Mouse (Mus musculus) kidney, adult 8-10 months (tissue): ENCODE measurements around the gene Magoh.

Source experiments
- DNase-seq, 2 experiments: peaks; one replicate each; pipeline ENCODE4 v3.0.0; 2022

Gene Magoh

DNA sequence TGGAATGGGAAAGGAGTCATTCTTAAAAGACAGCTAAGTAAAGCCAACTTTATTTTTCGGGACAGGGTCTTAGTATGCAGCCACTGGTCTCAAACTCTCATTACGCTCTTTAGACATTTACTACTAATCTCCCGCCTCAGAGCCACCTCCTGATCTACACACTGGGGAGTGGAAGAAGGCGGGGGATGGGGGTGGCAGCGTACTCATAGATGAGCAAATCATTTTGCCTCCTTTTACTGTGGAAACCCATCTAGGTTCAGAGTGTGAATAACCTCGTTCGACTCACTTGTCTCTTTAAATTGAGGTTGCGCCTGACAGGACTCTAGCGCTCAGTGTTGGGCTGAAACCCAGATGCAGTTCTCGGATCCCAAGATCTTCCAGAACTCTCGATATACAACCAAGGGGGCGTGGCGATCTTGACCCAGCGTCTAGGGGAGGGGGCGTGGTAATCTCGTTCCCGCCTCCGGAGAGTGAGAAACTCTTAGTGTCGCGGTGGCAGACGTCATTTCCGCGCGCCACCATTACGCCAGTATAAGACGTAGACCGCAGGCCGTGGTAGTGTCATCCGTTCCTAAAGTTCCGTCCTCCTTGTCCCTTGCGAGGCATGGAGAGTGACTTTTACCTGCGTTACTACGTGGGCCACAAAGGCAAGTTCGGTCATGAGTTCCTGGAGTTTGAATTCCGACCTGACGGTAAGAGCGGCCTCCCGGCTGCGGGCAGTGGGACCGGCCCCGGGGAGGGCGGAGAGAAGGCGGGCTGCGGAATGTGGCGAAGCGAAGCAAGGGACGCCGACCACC lies at the start of gene Magoh:
TSS of gene Magoh (plus strand) at position 502 of the 797 bp plus-strand sequence.
- peak; percentile 95 to 98 for DNase-seq

DNA sequence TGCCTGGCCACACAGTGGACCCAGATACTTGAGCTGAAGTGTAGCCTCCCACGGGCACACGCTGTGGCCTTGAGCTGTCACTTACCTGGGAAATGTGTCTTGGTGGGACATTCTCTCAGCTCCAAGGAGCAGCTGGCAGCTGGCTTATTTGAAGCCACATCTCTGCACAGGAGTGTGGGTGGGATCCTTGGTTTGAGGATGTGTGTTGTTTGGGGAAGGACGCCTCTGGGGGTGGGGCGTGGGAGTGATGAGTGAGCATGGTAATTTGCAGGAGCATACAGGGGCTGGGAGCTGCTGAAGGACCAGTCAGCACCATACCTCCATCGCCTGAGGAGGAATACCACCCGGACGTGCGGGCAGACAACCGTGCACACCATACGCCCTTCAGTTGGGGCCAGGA lies 49.4 kb upstream of the Magoh start:
- DNase-seq: no peak

DNA sequence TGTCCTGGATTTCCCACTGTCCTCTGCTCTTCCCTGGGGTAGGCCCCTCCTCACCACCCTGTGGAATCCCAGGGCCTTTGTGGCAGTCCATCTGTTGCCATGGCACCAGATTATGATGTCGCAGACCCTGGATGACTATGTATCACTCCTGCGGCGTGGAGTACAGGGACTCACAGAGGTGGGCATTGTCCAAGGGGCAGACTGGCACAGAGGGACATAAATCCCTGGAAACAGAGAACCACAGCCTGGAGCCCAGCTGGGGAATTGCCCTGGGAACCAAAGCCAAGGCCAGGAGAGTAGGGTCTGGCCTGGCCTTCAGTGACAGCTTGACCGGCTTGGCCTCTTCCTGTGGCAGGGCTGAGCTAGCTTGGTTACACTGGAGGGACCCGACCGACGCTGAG lies 48.7 kb upstream of the Magoh start:
- DNase-seq: no peak

DNA sequence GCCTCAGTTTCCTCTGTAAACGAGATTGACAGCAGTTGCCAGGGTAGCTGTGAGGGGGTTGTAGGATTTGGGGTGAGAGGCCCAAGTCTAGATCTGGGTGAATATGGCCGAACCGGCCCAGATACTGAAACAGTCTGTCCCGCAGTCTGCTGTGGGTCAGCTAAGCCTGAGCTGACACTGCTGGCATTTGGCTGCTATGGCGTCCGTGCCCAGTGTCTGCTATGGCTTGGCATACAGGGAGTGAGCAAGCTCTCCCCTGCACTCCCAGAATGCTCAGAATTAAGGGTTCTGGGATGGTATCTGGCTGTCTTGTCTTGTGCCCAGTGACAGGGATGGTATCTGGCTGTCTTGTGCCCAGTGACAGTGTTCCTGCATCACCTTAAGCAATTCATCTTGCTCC lies 47.9 kb upstream of the Magoh start:
- DNase-seq: no peak

DNA sequence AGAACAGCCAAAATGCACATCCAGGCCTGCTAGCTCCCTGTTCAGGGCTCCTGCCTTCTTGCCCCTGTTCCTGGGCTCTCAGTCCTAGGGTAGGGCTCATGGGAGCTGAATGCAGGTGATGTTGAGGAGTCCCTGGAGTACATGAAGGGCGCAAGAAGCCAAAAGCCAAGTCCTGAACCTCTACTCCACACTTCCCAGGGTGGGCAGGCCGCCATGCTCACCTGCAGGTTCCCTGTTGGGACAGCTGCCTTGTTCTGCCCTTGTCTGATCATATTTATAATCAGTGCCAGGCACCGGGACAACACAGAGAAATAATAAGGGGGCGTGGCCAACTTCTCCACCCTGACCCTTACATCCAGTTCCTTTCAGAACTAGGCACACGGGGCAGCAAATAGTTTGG lies 46.0 kb upstream of the Magoh start:
- DNase-seq: no peak

DNA sequence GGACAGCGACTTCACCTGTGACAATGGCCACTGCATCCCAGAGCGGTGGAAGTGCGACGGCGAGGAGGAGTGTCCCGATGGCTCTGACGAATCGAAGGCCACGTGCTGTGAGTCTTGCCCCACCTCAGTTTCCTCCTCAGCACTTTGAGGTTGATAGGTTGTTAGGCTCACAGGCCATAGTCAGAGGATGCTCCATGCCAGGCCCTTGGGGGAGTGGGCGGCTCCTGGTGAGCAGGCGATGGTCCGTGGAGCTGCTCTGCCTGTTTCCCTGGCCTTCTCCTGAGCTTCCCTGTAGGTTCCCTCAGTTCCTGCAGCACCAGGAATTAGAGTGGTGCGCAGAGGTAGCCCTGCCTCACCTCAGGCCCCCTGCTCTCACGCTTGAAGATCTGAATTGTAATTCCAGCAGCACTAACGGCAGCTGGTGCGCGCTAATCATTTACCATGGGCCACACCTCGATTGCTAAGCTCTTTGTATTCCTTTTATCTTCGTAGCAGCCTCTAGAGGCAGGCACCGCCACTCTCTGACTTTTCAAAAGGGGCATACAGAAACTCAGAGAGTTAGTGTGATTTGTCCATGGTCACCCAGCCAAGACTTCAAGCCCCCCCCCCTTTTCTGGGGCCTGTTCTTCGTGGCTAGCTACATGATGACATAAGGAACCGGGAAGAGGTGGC lies 44.8 kb upstream of the Magoh start:
- peak in 1 of 2 experiments; percentile 19 for DNase-seq

DNA sequence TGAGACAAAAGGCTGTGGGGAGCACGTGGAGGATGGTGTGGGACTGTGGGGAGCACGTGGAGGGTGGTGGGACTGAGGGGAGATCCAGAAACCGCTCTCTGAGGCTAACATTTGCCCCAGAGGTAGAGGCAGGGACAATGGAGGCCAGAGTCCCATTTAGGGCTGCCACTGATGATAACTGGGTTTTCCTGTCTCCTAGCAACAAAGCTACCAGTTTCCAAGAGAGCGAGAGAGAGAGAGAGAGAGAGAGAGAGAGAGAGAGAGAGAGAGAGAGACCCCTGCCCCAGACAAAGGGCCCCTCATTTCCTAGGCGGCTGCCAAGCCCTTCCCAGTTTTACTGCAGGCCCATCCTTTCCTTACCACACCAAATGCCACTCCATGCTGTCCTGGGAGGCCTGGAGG lies 44.0 kb upstream of the Magoh start:
- no peak for DNase-seq

DNA sequence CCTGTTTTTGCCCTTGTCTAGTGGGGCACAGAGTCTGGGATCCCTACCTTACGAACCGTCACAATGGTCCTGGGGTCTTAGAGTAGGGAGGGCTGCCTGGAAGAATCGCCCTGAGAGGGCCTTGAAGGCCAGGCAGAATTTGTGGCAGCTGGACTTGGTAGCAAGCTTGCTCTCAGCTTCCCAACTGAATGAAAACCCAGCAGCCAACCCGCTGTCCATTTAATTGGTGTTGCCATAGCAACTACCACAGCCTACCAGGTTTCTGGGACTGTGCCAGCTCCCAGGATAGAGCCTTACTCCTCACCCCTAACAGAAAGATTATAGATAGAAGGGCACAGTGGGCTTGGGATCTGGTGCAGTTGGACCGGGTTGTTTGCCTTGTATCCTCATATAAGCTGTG lies 42.8 kb upstream of the Magoh start:
- DNase-seq: peak in 1 of 2 experiments; percentile 46

DNA sequence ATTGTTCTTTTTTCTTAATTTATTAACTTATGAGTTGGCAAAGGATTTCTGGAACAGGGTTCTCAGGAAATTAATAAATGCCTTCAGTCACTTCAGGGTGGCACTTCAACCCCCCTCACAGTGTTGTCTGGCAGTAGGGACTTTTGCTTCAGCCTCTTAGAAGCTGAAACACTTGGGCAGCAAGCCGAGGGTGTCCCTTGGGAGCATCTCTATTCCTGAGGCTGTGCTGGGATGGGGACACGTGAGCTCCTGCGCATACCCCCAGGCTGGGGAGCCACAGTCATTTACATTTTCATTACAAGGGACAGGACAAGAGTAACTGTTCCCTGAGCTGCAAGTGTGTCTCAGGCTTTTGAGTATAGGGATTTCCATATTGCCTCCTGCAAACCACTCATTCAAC lies 41.6 kb upstream of the Magoh start:
- no peak for DNase-seq

DNA sequence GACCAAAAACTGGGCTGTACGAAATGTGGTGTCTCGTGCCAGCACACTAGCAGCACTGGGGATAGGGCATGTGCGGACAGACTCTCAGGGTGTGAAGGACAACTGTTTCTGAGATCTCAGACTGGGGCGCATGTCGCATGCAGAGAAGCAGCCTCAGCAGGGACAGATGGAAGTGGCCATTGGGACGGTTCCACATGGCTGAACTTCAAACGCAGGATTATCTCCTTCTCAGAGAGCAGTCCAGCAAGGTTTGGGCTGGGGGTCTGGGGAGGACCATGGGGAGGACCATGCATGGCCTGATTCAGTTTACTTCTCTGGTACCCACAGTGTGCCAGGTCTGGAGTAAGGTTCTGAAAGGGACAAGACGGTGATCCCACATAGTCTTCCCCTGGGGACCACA lies 35.9 kb upstream of the Magoh start:
- DNase-seq: no peak

DNA sequence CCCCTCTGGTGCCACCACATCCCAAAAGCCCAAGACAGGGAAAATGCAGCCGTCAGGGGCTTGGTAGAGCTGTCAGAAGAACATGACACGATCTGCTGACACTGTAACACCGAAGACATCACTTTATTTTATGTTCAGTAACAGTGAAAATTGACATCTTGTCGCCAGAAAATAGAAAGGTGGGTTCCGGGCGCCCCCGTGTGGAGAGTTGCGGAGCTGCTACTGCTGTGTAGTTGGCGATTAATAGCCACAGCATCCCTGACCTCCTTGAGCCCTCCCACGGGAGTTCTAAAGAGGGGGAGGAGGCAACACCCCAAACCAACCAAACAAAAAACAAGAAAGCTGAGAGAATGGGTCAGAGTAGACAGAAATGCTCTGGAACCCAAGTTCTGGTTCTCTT lies 34.6 kb upstream of the Magoh start:
- DNase-seq: peak in 1 of 2 experiments; percentile 78

DNA sequence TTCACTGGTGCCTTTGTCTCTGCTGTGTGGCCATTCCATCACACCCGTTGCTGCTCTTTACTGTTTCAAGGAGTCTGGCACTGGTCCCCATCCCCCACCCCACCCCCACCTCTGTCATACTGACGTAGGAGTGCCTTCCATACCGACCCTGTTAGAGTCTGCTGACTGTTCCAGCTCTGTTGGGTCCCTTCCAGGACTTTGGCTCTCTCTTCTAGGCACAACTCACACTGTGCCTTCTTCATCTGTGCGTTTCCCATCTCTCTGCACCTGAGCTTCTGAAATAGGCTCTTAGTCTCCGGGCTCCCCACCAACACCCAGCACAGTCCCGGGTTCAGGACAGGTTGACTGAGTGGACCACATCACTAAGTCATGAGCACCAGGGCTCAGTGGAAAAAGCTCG lies 32.8 kb upstream of the Magoh start:
- no peak for DNase-seq

DNA sequence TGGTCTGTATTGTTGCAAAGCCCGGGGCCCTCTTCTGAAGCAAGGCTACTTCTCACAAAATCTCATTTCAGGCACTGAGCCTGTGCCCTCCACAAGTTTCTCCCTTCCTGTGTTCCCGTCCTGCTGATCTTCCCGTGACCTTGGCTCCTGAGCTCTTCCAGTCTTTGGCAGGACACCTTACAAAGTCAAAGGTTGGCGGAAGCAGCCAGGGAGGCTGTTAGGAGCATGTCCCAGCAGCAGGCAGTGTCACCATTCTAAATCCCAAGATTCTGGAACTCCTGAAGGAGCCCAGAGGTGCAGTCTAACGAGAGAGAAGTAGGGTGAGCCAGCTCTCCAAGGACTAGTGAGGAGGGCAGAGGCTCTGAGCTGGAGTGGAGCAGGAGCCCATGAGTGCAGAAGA lies 31.0 kb upstream of the Magoh start:
- DNase-seq: peak; percentile 31 to 35

DNA sequence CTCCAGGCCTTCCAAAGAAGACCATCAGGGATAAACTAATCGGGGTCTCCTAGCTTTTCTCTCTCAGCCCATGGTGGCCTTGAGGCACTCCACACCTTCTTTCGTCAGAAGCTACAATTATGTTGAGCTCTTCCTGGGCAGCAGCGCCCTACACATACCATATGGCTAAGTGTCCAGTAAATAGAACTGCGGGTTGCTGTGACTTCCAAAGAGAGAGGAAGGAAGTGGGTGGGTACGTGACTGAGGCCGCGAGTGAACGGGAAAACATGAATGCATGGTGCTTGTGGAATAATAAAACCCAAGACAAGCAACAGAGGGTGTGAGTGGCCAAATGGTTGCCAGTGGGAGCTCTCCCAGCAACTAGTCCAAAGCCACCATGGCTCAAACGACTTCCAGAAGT lies 29.9 kb upstream of the Magoh start:
- DNase-seq: no peak

DNA sequence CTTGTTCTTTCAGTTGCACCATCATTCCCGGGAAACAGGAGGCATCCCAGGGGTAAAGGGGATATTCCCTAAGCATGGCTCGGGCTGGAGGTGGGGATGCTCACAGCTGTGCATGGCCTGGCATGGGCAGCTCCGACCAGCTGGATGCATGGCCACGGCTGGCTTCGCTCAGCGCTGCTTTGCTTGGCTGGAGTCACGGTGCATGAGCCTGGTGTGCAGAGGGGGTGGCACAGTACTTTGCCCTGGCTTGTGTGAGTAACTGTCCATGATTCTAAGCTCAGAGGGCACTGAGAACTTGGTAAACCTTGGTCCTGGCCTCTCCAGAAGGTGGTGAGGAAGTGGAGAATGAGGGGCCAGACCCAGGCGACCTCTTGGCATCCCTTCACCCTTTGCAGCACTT lies 29.5 kb upstream of the Magoh start:
- DNase-seq: peak; percentile 28 to 38

DNA sequence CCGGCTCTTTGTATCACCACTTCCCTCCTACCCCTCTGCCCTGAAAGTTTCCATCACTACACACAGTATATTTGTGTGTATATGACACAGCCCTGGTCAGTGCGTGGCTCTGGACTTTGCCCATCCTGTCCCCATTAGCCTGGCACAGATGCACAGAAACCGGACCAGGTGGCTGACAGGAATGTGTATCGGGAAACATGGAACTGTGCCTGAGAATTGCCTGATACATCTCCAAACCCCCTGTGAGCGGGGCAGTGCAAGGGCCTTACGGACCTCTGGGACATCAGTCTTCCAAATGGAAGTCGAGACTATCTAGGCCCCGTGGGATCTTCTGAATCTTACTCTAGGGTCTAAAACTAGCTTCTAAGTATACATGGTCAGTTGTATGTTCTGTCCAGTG lies 26.2 kb upstream of the Magoh start:
- no peak for DNase-seq

DNA sequence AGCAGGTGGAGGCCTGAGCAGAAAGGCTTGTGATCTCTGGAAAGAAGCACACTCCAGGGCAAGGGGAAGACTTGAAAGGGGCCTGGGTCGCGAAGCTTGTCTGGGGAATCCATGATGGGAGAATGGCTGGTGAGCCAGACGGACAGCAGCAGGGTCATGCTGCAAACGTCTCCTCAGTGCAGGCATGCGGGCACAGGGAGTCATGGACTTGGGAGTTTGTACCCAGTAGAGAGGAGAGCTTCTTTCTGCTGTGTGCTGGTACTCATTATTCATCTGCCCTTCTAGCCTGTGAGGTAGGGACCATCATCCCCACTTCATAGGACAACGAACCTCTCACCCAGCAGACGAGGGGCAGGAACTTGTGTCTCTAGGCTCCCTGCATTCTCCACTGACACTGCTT lies 25.7 kb upstream of the Magoh start:
- peak in 1 of 2 experiments; percentile 51 for DNase-seq

DNA sequence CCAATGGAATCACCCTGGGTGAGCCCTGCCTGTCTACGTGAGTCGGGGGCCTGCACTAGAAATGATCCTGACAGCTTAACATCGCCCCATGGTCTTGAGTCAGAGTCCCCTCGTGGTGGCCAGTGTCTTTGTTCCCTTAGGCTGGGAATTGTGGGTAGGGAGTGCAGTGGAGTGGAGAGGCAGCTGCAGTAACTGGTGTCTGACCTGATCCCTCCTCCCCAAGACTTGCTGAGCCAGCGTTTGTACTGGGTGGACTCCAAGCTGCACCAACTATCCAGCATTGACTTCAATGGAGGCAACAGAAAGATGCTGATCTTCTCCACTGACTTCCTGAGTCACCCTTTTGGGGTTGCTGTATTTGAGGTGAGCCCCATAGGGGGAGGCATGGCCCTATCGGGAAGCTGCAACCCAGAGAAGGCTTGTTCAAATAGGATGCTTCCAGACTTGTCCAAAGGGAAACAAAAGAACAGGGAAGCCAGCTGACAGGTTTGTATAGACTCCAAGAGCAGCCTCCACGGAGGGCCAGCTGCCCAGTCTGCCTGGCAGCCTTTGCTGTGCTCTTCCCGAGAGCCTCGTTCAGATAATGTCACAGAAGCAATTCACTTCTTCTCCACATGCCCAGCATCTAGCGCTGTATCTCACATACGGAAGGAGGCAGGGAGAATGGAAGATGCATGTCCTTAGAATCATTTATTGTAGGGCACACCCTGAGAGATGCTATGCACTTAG lies 22.4 kb upstream of the Magoh start:
- no peak for DNase-seq

DNA sequence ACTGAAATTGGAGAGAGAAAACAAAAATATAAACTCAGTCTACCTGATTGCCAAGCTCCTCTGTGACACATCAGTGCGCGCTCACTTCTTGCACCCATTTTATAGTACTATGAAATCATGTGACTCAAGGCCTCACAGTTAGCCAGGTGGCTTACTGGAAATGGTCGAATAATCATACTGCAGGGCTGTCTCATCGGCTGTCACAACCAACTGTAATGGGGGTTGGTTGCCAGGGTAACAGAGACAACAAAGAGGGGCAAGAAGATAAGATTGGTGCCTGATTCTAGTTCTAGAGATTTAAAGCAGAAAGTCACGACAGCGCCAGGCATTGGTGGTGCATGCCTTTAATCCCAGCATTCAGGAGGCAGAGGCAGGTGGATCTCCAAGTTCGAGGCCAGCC lies 20.6 kb upstream of the Magoh start:
- DNase-seq: no peak

DNA sequence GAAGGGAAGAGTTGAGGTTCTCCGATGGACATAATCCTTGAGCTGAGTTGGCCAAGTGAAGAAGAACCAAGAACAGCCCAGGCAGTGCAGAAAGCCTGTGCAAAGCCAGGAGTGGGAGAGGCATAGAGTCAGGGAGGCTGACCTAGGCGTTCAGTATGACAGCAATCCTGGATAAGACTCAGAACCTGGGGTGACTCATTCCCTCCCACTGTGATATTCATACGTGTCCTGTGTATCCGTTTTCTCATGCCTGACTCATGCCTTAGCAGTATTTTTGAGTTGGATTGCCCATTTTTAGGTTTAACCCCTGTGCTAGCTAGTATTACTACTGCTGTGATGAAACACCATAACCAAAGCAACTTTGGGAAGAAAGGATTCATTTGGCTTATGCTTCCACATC lies 14.7 kb upstream of the Magoh start:
- no peak for DNase-seq

DNA sequence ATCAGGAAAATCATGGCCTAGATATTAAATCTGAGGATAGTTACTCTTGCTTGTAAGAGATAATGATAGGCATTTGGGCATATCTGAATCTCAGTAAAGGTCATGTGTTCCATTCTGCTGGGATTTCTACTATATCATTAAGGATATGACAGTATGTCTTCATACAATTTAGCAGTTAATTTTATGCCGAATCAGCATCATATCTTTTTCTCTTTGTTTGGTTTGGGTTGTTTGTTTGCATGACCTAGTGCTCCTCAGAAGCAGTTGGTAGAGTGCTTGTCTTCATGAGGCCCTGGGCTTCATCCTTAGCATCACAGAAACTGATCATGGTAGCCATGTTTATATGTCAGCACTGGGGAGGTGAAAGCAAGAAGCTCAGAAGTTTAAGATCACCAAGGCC lies 2.1 kb downstream of the Magoh start:
- DNase-seq: no peak

DNA sequence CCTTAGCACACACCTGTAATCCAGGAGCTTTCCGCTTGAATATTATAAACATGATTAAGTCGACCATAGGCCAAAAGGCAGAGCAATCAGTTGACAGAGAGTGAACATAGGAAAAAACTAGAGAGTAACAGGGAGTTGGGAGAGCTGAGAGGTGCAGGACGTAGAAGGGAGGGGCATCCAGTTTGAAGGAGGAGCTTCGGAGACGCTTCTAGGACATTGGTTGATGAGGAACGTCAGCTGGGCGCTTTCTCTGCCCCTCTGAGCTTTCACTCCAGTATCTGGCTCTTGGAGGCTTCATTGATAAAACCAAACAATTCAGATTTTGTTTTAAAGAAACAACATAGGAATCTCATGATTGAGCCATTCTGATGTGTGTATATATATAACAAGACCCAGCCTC lies 6.8 kb downstream of the Magoh start:
- no peak for DNase-seq

DNA sequence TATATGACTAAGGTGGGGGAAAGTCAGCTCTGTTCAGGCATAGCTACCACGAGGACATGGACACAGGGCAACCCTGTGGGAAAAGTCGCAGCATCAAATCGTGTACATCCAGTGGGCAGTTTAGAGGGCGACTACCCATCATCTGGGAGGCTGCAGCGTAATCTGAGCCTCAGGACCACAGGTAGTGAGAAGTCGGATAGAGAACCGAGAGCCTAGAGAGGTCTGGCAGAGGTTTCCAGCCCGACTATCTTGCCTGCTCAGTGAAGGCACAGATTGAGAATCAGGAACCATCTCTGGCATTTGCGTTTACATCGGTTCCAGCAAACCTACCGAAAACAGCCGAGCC lies 9.8 kb downstream of the Magoh start:
- peak in 1 of 2 experiments; percentile 15 for DNase-seq
